ENCODE assay signal across 9 mouse cellular contexts in the genomic region with DNA sequence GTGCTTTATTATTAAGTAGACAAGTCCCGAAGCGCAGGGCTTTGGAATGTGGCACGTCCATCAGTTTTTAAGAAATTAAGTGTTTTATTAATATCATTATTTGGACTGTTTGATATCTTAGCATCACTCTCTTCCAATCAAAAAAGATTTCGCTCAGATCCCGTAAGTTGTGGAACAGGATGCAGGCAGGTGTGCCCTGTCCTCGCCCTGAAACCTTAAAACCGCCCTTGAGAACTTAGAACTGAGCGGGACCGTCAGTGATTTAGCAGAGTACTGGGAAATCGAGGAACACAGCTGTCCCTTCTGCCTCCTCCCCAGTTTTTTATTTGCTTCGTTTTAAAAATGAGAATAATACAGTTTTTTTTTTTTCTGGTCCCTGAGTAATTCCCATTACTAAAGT. TPM values are rescaled to one million over a fixed set of nuclear protein-coding genes. Genes with fewer than 3 reads are reported as not detected.
DNase-seq lines count a peak whose midpoint lies in the region; ATAC-seq lines count a peak whose summit lies in the region.
"Had no signal": no experiment of that assay in that cellular context is flagged by ENCODE, and none has a peak within 500 bp of the region (broad histone marks: within the 10 kb centered on the region; RNA-seq: fewer than 3 reads in every experiment).

No protein-coding gene starts in this region.

- DNase-seq in heart, postnatal 36 days = no peak
- peak; percentile 9 for DNase-seq in Muller cell, postnatal 12 days (ENCODE audit: inconsistent ontology term)
- no peak for DNase-seq in hindbrain, embryonic 11.5 days (ENCODE audit: low spot score)
- DNase-seq in layer of hippocampus, postnatal 36 days = no peak
- no peak for DNase-seq in left cerebral cortex, adult 8-10 months (ENCODE audit: low spot score in 2 of 2)

- intact Hi-C loops in heart, postnatal 36 days (cut with DNase I) = loop anchor here (2.0 kb wide), 1 partner anchor 18 kb away; no protein-coding TSS in a partner anchor

- peak overlapping the region; percentile 93 for H3K27ac ChIP-seq in heart, embryonic 16.5 days (ENCODE audit: low read length)
- peak overlapping the region; percentile 47; the same call in 1 of the 2 replicates for H3K27ac ChIP-seq in hindbrain, embryonic 11.5 days (ENCODE audit: low read depth, low read length)
- peak overlapping the region; percentile 82 for H3K27ac ChIP-seq in midbrain, embryonic 12.5 days (replicated peaks)

- H3K4me3 ChIP-seq in heart, embryonic 16.5 days (ENCODE audit: low read length) = peak overlapping the region; percentile 88
- peak overlapping the region; percentile 58 for H3K4me3 ChIP-seq in hindbrain, embryonic 11.5 days (ENCODE audit: low read depth, low read length)
- peak overlapping the region; percentile 66 for H3K4me3 ChIP-seq in midbrain, embryonic 12.5 days

- H3K27me3 ChIP-seq in heart, embryonic 16.5 days (ENCODE audit: control insufficient read depth, insufficient read depth, low read length) = no peaks in the 10 kb centered on the region
- H3K27me3 ChIP-seq in hindbrain, embryonic 11.5 days (ENCODE audit: control insufficient read depth, insufficient read depth, low read length) = no peaks in the 10 kb centered on the region
- H3K27me3 ChIP-seq in midbrain, embryonic 12.5 days = no peaks in the 10 kb centered on the region

- H3K9ac ChIP-seq in heart, embryonic 16.5 days (ENCODE audit: low read length) = peak overlapping the region; percentile 93
- peak overlapping the region; percentile 40 for H3K9ac ChIP-seq in hindbrain, embryonic 11.5 days (ENCODE audit: low read depth, low read length)
- peak overlapping the region; percentile 68 for H3K9ac ChIP-seq in midbrain, embryonic 12.5 days (replicated peaks)

- H3K9me3 ChIP-seq in heart, embryonic 16.5 days (replicated peaks; ENCODE audit: control insufficient read depth, low read length) = no peaks in the 10 kb centered on the region
- H3K9me3 ChIP-seq in hindbrain, embryonic 11.5 days (ENCODE audit: control insufficient read depth, low read length) = no peaks in the 10 kb centered on the region
- H3K9me3 ChIP-seq in midbrain, embryonic 12.5 days = no peaks in the 10 kb centered on the region

- ATAC-seq in heart, embryonic 16.5 days (replicated peaks; ENCODE audit: extremely low read depth, insufficient read depth, low FRiP score) = no peak
- ATAC-seq in hindbrain, embryonic 11.5 days (ENCODE audit: low FRiP score) = peak; percentile 23; the same call in 1 of the 2 replicates
- 0 out of 2 replicates have a peak, but pooled peaks have one; percentile 7 for ATAC-seq in midbrain, embryonic 12.5 days (ENCODE audit: low FRiP score, low read depth)
- no peak for ATAC-seq in frontal cortex, adult (ENCODE audit: low TSS enrichment)

- peaks cover 8% of the 10 kb centered on the region for H3K4me1 ChIP-seq in heart, embryonic 16.5 days (ENCODE audit: control insufficient read depth, insufficient read depth, low read length)
- H3K4me1 ChIP-seq in hindbrain, embryonic 11.5 days (replicated peaks; ENCODE audit: control insufficient read depth, insufficient read depth, low read length) = no peaks in the 10 kb centered on the region; the same call in 1 of the 2 replicates
- peaks cover 17% of the 10 kb centered on the region for H3K4me1 ChIP-seq in midbrain, embryonic 12.5 days

- H3K36me3 ChIP-seq in heart, embryonic 16.5 days (ENCODE audit: control insufficient read depth, insufficient read depth) = peaks cover 25% of the 10 kb centered on the region
- H3K36me3 ChIP-seq in hindbrain, embryonic 11.5 days (ENCODE audit: control insufficient read depth, insufficient read depth, low read length) = peaks cover 4% of the 10 kb centered on the region; the same call in 1 of the 2 replicates
- peaks cover 32% of the 10 kb centered on the region for H3K36me3 ChIP-seq in midbrain, embryonic 12.5 days

- H3K4me2 ChIP-seq in heart, embryonic 16.5 days (ENCODE audit: low read depth, low read length) = peak overlapping the region; percentile 90
- H3K4me2 ChIP-seq in hindbrain, embryonic 11.5 days (replicated peaks; ENCODE audit: low read depth, low read length) = peak overlapping the region; percentile 50
- peak overlapping the region; percentile 71 for H3K4me2 ChIP-seq in midbrain, embryonic 12.5 days (replicated peaks)

- WGBS in heart, embryonic 16.5 days = 2% methylated on average over 11 of the region's 11 CpGs
- WGBS in hindbrain, embryonic 11.5 days = 7% methylated on average over 11 of the region's 11 CpGs
- WGBS in midbrain, embryonic 12.5 days = 6% methylated on average over 11 of the region's 11 CpGs

RNA-seq across cellular contexts. Expression of a gene that starts 0.6 kb away (rescaled TPM):
- 80.1 and 83.0 TPM in 2 replicates for polyA plus RNA-seq in heart, embryonic 16.5 days (2015; fragmentation: Nextera tagmentation; extraction: Ambion mirVana)
- total RNA-seq in heart, postnatal 36 days (2021) = 10 to 100 TPM; 55.3 to 59.9 TPM
- 110 and 118 TPM in 2 replicates for polyA plus RNA-seq in hindbrain, embryonic 11.5 days (2014; fragmentation: Nextera tagmentation; extraction: Ambion mirVana)
- polyA plus RNA-seq in midbrain, embryonic 12.5 days (2016; fragmentation: Nextera tagmentation; extraction: Ambion mirVana) = 112 and 113 TPM in 2 replicates
- 10 to 100 TPM; 26.8 to 27.6 TPM for total RNA-seq in layer of hippocampus, postnatal 36 days (2021)
- total RNA-seq in left cerebral cortex, adult 8-10 months (2022) = 10 to 100 TPM; 24.4 to 31.5 (median 28.3) TPM

RNA-seq across cellular contexts. Expression of a gene that starts 10.1 kb away (rescaled TPM):
- 0.16 and 0.17 TPM in 2 replicates for polyA plus RNA-seq in heart, embryonic 16.5 days (2015; fragmentation: Nextera tagmentation; extraction: Ambion mirVana)
- not detected for total RNA-seq in heart, postnatal 36 days (2021)
- polyA plus RNA-seq in hindbrain, embryonic 11.5 days (2014; fragmentation: Nextera tagmentation; extraction: Ambion mirVana) = 0.07 and 0.15 TPM in 2 replicates
- polyA plus RNA-seq in midbrain, embryonic 12.5 days (2016; fragmentation: Nextera tagmentation; extraction: Ambion mirVana) = 0.08 TPM in 1 of 2 replicates, not detected in the other
- total RNA-seq in layer of hippocampus, postnatal 36 days (2021) = not detected
- under 1 TPM in 2 of 4 experiments, not detected in 2; 0.46 to 0.68 TPM for total RNA-seq in left cerebral cortex, adult 8-10 months (2022)
- total RNA-seq: layer of hippocampus, postnatal 14 days had no signal

RNA-seq across cellular contexts. Expression of a gene that starts 20.0 kb away (rescaled TPM):
- 25.3 and 29.8 TPM in 2 replicates for polyA plus RNA-seq in heart, embryonic 16.5 days (2015; fragmentation: Nextera tagmentation; extraction: Ambion mirVana)
- total RNA-seq in heart, postnatal 36 days (2021) = 10 to 100 TPM; 20.7 to 25.2 TPM
- 55.6 and 61.5 TPM in 2 replicates for polyA plus RNA-seq in hindbrain, embryonic 11.5 days (2014; fragmentation: Nextera tagmentation; extraction: Ambion mirVana)
- polyA plus RNA-seq in midbrain, embryonic 12.5 days (2016; fragmentation: Nextera tagmentation; extraction: Ambion mirVana) = 62.1 and 67.7 TPM in 2 replicates
- 10 to 100 TPM; 32.2 to 38.3 TPM for total RNA-seq in layer of hippocampus, postnatal 36 days (2021)
- 10 to 100 TPM; 30.0 to 33.4 (median 31.0) TPM for total RNA-seq in left cerebral cortex, adult 8-10 months (2022)

RNA-seq across cellular contexts. Expression of a gene that starts 20.0 kb away (rescaled TPM):
- 63.5 and 66.1 TPM in 2 replicates for polyA plus RNA-seq in heart, embryonic 16.5 days (2015; fragmentation: Nextera tagmentation; extraction: Ambion mirVana)
- 10 to 100 TPM; 47.9 to 58.1 TPM for total RNA-seq in heart, postnatal 36 days (2021)
- 52.7 and 54.3 TPM in 2 replicates for polyA plus RNA-seq in hindbrain, embryonic 11.5 days (2014; fragmentation: Nextera tagmentation; extraction: Ambion mirVana)
- 52.2 and 54.8 TPM in 2 replicates for polyA plus RNA-seq in midbrain, embryonic 12.5 days (2016; fragmentation: Nextera tagmentation; extraction: Ambion mirVana)
- total RNA-seq in layer of hippocampus, postnatal 36 days (2021) = 10 to 100 TPM; 51.9 to 61.6 TPM
- total RNA-seq in left cerebral cortex, adult 8-10 months (2022) = 10 to 100 TPM; 47.1 to 57.8 (median 51.7) TPM

RNA-seq across cellular contexts. Expression of a gene that starts 34.5 kb away (rescaled TPM):
- polyA plus RNA-seq in heart, embryonic 16.5 days (2015; fragmentation: Nextera tagmentation; extraction: Ambion mirVana) = 9.6 and 10.4 TPM in 2 replicates
- total RNA-seq in heart, postnatal 36 days (2021) = 10 to 100 TPM; 10.2 to 10.7 TPM
- 5.5 and 7.4 TPM in 2 replicates for polyA plus RNA-seq in hindbrain, embryonic 11.5 days (2014; fragmentation: Nextera tagmentation; extraction: Ambion mirVana)
- polyA plus RNA-seq in midbrain, embryonic 12.5 days (2016; fragmentation: Nextera tagmentation; extraction: Ambion mirVana) = 5.0 and 7.0 TPM in 2 replicates
- 1 to 10 TPM; 4.3 to 4.8 TPM for total RNA-seq in layer of hippocampus, postnatal 36 days (2021)
- 10 to 100 TPM in 1 of 4 experiments, 1 to 10 TPM in 3; 5.8 to 13.6 (median 8.0) TPM for total RNA-seq in left cerebral cortex, adult 8-10 months (2022)

Comparison
In these comparisons a context has a peak if more than half of its experiments do, and no peak if none do; other contexts are left out.
1. ATAC-seq: peak in hindbrain, embryonic 11.5 days (single experiment) and midbrain, embryonic 12.5 days (single experiment); none in heart, embryonic 16.5 days (single experiment) and frontal cortex, adult (single experiment).
2. H3K9ac ChIP-seq: peak in every context shown above with its lines; median percentile 93 in heart, embryonic 16.5 days; 68 in midbrain, embryonic 12.5 days; 40 in hindbrain, embryonic 11.5 days.
3. Peak in every context shown above with its lines, with median percentiles within 50 percentile points of each other: H3K27ac ChIP-seq, H3K4me2 ChIP-seq and H3K4me3 ChIP-seq.